Mouse (Mus musculus): Measurements from ENCODE around the gene Prss37.

- no peak for TF ChIP-seq EP300 (IDR thresholded peaks at IDR 0.05; ENCODE audit: low read depth)
- TF ChIP-seq CTCF (IDR thresholded peaks at IDR 0.05; ENCODE audit: low read depth), result no peak
Measured at GRCm38 (mm10) chr6:40482318-40482717, 37.0 kb downstream of the Prss37 start.

Data from liver, embryonic 14.5 days (tissue).